Comparison of ENCODE assay signal across 17 mouse cellular contexts in genomic region chr6:17387991-17388710, GRCm38 (mm10).
DNase-seq lines count a peak whose midpoint lies in the region; ATAC-seq lines count a peak whose summit lies in the region.
"Had no signal": no experiment of that assay in that cellular context is flagged by ENCODE, and none has a peak within 500 bp of the region (broad histone marks: within the 10 kb centered on the region; RNA-seq: fewer than 3 reads in every experiment).

No protein-coding gene starts in this region.

- peak; percentile 97 for ATAC-seq in frontal cortex, adult (ENCODE audit: low TSS enrichment)

- intact Hi-C loops in left cerebral cortex, postnatal 25 days (cut with DNase I) = loop anchor here (5.0 kb wide), 1 partner anchor 34 kb away; no protein-coding TSS in a partner anchor
- intact Hi-C loops in left cerebral cortex, postnatal 4 days (cut with DNase I) = no loop called here

- DNase-seq in frontal cortex, postnatal 10 days (ENCODE audit: low spot score in 2 of 2) = no peak
- peak; percentile 14 to 63 for DNase-seq in left cerebral cortex, postnatal 25 days (ENCODE audit: low spot score in 2 of 2)
- no peak for DNase-seq in left cerebral cortex, postnatal 4 days
- peak; percentile 49 for DNase-seq in brain, adult 2 months (ENCODE audit: low read depth, low spot score)
- peak; percentile 24 to 56 for DNase-seq in right cerebral cortex, postnatal 10 days (ENCODE audit: low spot score in 2 of 2)
- DNase-seq in cerebellum, adult 11 months = no peak
- no peak for DNase-seq in kidney, adult 8-10 months
- DNase-seq: adrenal gland, adult 2 months; cerebellum, adult 8-10 months; gastrocnemius, adult 2 months; heart, adult 11 months; kidney, adult 9 months; kidney, postnatal 4 days; liver; lung, adult 18-20 months; lung, postnatal 4 days had no signal

Comparison
In these comparisons a context has a peak if more than half of its experiments do, and no peak if none do; other contexts are left out.
1. DNase-seq: peak in left cerebral cortex, postnatal 25 days (2 of 2), brain, adult 2 months (single experiment) and right cerebral cortex, postnatal 10 days (2 of 2); none in frontal cortex, postnatal 10 days (0 of 2), left cerebral cortex, postnatal 4 days (single experiment), cerebellum, adult 11 months (single experiment) and kidney, adult 8-10 months (0 of 2).